Mouse (Mus musculus) thymus, adult 2 months (tissue): ENCODE results near the gene Adsl. TPM values are rescaled to one million over a fixed set of nuclear protein-coding genes. Genes with fewer than 3 reads are reported as not detected.

Experiments
- DNase-seq: peaks from one replicate; pipeline ENCODE4 v3.0.0; 2021
- H3K27ac ChIP-seq: fragments of 200-500 bp; 2 replicates; pipeline ENCODE4 v1.5.1; 2012; ENCODE audit warnings: low read length, control low read depth; ENCODE audit not compliant: control insufficient read depth, insufficient read depth
- H3K27me3 ChIP-seq: fragments of 200-500 bp; 2 replicates; pipeline ENCODE4 v1.6.1; 2012; ENCODE audit warnings: mild to moderate bottlenecking, low read length, moderate library complexity, mixed read lengths; ENCODE audit not compliant: control insufficient read depth, insufficient read depth
- H3K36me3 ChIP-seq: fragments of 200-500 bp; 2 replicates; pipeline ENCODE4 v1.6.1; 2012; ENCODE audit warnings: mild to moderate bottlenecking, low read length, moderate library complexity; ENCODE audit not compliant: control insufficient read depth, insufficient read depth
- H3K4me1 ChIP-seq: fragments of 200-500 bp; replicated peaks from 2 replicates; pipeline ENCODE4 v1.6.1; 2012; ENCODE audit warnings: low read length; ENCODE audit not compliant: control insufficient read depth, insufficient read depth
- H3K4me3 ChIP-seq: fragments of 200-500 bp; 2 replicates; pipeline ENCODE4 v1.5.1; 2012; ENCODE audit warnings: mild to moderate bottlenecking, low read length, control low read depth, moderate library complexity; ENCODE audit not compliant: control insufficient read depth, insufficient read depth
- CTCF ChIP-seq: fragments of 200-500 bp; IDR thresholded peaks from 2 replicates; pipeline ENCODE4 v1.5.1; 2012; ENCODE audit warnings: mild to moderate bottlenecking, control low read depth, low read length, moderate library complexity, borderline replicate concordance; ENCODE audit not compliant: control insufficient read depth, poor library complexity, insufficient read depth; ENCODE audit errors: extremely low read depth
- POLR2A ChIP-seq: fragments of 200-500 bp; IDR thresholded peaks from 2 replicates; pipeline ENCODE4 v1.6.1; 2012; ENCODE audit warnings: mild to moderate bottlenecking, low read length, control low read depth, moderate library complexity; ENCODE audit not compliant: control insufficient read depth, poor library complexity, insufficient read depth; ENCODE audit errors: extremely low read depth
- WGBS: fragments of 180-500 bp; shearing (Covaris S2); methylation state at CpG from one replicate; pipeline ENCODE4 v1.1.7; 2018; 5-methylcytosine and 5-hydroxymethylcytosine counted together
- polyA plus RNA-seq: library from polyadenylated mRNA; depleted of rRNA; stranded (reverse); fragments of >200 nt; gene quantifications from 2 replicates; pipeline ENCODE4 v1.2.3, GENCODE M21; 2012

Adsl gene
- polyA plus RNA-seq, 1 experiment = 93.3 TPM

GRCm38 (mm10) chr15:81000419-81001138, 52.3 kb downstream of the Adsl start:
- Histone ChIP-seq H3K27me3 (no peaks in the 10 kb centered on the region), H3K36me3 (no peaks in the 10 kb centered on the region), H3K27ac (no peak overlapping the region), H3K4me3 (no peak overlapping the region), H3K4me1 (no peaks in the 10 kb centered on the region)
- no peak for DNase-seq
- TF ChIP-seq CTCF (no peak), POLR2A (no peak)
- WGBS = 67% methylated on average over 3 of the region's 4 CpGs

DNA sequence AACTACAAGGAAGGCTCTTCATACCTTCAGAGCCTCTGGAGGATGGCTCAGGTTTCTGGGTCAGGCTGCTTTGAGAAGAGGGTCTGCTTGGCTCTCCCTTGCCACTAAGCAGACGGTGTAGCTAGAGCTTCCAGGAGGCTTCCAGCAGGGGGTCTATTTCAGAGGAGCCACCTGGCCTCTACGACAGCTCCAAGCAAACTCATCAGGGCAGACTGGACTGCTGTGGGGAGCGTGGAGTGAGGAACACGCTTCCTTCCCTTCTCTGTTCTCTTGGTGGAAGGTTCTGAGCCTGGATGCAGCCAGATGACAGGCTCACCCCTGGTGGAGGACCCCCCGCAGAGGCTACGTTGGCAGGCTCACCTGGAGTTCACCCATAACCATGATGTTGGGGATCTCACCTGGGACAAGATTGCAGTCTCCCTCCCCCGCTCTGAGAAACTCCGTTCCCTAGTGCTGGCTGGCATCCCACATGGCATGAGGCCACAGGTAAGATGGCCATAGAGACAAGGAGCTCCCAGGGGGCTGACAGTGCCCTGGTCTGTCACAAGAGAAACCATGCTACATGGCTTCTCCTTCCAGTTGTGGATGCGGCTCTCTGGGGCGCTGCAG, 57.9 kb downstream of the Adsl start:
- H3K4me1 ChIP-seq = no peaks in the 10 kb centered on the region
- no peak overlapping the region for H3K27ac ChIP-seq
- no peaks in the 10 kb centered on the region for H3K27me3 ChIP-seq
- H3K4me3 ChIP-seq = no peak overlapping the region
- no peak for TF ChIP-seq POLR2A
- no peak for TF ChIP-seq CTCF
- 96% methylated on average over 10 of the region's 10 CpGs for WGBS
- DNase-seq = no peak
- H3K36me3 ChIP-seq = no peaks in the 10 kb centered on the region

DNA sequence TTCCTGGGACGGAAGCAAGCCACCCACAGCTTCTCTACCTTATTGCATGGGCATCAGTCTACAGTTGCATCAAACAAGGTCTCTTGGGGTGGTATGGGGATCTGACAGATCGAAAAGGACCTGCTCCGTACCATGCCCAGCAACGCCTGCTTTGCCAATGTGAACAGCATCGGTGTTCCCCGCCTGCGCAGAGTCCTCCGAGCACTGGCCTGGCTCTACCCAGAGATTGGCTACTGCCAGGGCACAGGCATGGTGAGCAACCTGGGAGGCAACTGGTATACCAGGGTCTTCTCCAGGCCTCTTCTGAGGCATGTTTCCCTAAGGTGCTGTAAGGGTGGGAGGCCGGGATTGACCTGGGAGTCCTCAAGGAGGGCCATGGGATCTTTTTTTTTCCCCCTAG, 59.0 kb downstream of the Adsl start:
- Histone ChIP-seq H3K4me1 (no peaks in the 10 kb centered on the region), H3K27me3 (no peaks in the 10 kb centered on the region), H3K27ac (no peak overlapping the region), H3K36me3 (no peaks in the 10 kb centered on the region), H3K4me3 (no peak overlapping the region)
- TF ChIP-seq CTCF (no peak), POLR2A (no peak)
- WGBS = 97% methylated on average over 9 of the region's 9 CpGs
- DNase-seq = no peak

DNA sequence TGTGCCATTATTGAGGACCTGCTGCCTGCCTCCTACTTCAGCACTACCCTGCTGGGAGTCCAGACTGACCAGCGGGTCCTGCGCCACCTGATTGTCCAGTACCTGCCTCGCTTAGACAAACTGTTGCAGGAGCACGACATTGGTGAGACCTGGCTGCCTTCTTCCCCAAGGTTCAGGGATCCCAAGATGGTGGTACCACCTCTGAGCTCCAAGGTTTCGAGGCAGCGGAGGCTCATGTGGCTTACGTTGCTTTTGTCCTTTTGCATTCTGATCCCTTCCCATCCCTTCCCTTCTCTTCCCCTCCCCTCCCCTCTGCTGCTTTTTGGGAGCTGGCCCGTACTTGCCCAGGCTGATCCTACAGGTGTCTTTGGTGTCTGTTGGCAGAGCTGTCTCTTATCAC, 59.6 kb downstream of the Adsl start:
- 97% methylated on average over 8 of the region's 8 CpGs for WGBS
- H3K4me1 ChIP-seq = no peaks in the 10 kb centered on the region
- no peak for TF ChIP-seq CTCF
- TF ChIP-seq POLR2A = no peak
- DNase-seq = no peak
- H3K27ac ChIP-seq = no peak overlapping the region
- no peaks in the 10 kb centered on the region for H3K27me3 ChIP-seq
- H3K36me3 ChIP-seq = peaks cover 2% of the 10 kb centered on the region; the same call in 1 of the 2 replicates
- no peak overlapping the region for H3K4me3 ChIP-seq

- DNase-seq = no peak
- peaks cover 10% of the 10 kb centered on the region; the same call in 1 of the 2 replicates for H3K36me3 ChIP-seq
- TF ChIP-seq CTCF = no peak
- 89% methylated on average over 10 of the region's 10 CpGs for WGBS
- no peaks in the 10 kb centered on the region for H3K27me3 ChIP-seq
- no peak overlapping the region for H3K4me3 ChIP-seq
- H3K27ac ChIP-seq = no peak overlapping the region
- H3K4me1 ChIP-seq = no peaks in the 10 kb centered on the region
These were observed 60.4 kb downstream of the Adsl start for GRCm38 (mm10) chr15:81008689-81009123.

GRCm38 (mm10) chr15:81010114-81010513, 61.8 kb downstream of the Adsl start:
- no peak overlapping the region for H3K27ac ChIP-seq
- 89% methylated on average over 7 of the region's 7 CpGs for WGBS
- TF ChIP-seq POLR2A (no peak), CTCF (no peak)
- peaks cover 16% of the 10 kb centered on the region for H3K36me3 ChIP-seq
- no peak for DNase-seq
- H3K27me3 ChIP-seq = no peaks in the 10 kb centered on the region
- no peaks in the 10 kb centered on the region for H3K4me1 ChIP-seq
- no peak overlapping the region for H3K4me3 ChIP-seq

DNA sequence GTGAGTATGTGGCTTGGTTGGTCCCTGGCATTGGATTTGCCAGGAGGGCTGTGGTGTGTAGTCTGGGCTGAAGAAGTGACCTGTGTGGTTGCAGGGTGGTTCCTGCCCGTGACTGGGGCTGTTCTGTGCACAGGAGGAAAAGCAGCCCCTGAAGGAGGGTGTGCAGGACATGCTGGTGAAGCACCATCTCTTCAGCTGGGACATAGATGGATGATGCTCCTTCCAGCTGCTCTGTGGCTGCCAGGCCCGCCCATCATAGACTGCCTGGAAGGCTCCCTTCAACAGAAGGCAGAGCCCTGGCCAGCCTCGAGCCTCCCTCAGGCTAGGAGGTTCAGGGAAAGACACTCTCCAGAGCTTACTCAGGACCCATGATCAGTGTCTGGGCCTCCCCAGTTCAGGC, 63.2 kb downstream of the Adsl start:
- Histone ChIP-seq H3K4me3 (no peak overlapping the region), H3K4me1 (no peaks in the 10 kb centered on the region), H3K27ac (no peak overlapping the region), H3K36me3 (peaks cover 23% of the 10 kb centered on the region), H3K27me3 (no peaks in the 10 kb centered on the region)
- TF ChIP-seq POLR2A (no peak), CTCF (no peak)
- DNase-seq = no peak
- 91% methylated on average over 3 of the region's 3 CpGs for WGBS
